Mouse (Mus musculus): ENCODE measurements at regions not wholly inside any gene's neighbourhood (a gene's known extent, or its start where the extent isn't known, plus 50 kb on each side); places are given as distances from the start of the nearest gene placed in this dataset.

DNA sequence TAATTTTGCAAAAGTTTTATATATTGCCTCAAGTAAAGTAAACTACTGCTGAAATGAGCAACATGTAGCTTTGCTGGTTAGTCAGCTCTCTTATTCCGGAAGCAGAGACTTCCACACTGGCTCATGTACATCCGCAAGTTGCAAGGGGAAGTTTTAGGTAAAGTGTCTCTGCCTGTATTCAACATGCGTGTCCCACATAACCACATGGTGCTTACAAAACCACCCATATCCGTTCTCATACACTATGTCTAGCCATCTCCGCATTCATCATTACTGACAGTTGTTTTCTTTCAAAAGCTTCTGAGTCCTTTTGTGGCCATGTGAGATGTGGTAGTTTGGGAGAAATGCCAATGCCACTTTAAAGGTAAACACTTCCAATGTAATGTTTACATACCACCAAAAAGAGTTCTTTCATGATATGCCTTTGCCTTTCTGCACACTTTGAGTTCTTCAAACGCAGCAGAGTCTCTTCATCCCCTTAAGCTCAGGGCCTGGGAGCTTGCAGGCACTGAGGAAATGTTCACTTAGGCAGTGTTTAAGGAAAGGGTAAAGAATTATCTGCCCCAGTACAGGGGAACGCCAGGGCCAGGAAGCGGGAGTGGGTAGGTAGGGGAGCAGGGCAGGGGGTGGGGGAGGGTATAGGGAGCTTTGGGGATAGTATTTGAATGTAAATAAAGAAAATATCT lies 81.5 kb upstream of the Rgs1 start:
- ATAC-seq (replicated peaks; ENCODE audit: insufficient number of reproducible peaks, low FRiP score, low TSS enrichment, poor library complexity, severe bottlenecking), result peak; percentile 98

DNA sequence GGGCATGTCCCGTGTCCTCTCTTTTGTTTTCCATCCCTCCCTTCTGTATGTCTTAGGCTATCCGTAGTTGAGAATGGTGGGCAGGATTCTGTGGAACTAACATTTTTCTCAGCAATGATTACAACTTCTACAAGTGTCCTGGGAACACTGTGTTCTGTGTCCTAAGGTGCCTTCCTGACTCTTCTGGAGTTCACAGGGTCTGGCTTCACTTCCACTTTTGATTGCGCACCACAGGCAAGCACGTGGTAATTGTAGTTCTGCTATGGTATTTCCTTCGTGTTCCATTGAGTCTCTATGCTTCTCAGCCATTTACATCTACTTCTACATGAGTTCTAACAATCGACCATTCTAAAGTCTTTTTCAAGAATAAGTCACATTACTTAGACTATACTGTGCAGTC lies 70.4 kb upstream of the Rgs1 start:
- peak; percentile 87 for ATAC-seq (replicated peaks; ENCODE audit: insufficient number of reproducible peaks, low FRiP score, low TSS enrichment, poor library complexity, severe bottlenecking)

DNA sequence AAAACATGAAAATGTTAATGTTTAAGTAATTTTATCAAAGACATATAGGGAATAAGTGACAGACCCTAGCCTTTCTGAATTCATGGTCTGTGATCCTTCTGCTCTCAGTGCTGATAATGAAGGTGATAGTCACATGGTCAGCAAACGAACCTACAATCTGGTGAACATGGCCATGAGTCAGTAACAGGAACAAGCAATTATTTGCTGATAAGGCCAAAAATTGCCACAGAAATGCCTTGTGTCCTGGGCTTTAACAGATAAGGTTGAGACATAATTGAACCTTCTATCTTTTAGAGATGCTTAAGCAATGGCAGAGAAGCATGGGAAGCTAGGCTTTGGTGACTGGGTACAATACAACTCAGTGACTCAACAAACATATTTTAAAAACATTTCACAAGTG lies 69.2 kb upstream of the Rgs1 start:
- ATAC-seq (replicated peaks; ENCODE audit: insufficient number of reproducible peaks, low FRiP score, low TSS enrichment, poor library complexity, severe bottlenecking), result peak; percentile 31; the same call in 1 of the 2 replicates

DNA sequence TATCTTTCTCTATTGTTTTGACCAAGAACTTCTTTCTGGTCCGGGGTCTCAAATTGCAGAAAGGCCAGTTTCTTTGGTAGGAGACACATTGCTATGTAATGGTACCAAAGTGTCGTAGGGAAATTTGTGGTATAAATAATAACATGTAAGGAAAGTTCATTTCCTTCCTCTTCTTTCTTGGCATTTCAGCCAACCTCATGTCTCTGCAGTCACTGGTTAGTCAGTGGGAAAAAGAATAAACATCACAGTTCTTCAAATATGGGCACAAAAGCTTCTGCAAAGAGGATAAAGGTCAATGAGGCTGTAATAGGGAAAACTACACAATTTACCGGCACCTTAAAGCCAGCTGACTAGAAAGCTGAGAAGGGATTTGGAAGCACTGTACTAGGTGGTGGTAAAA lies 68.5 kb upstream of the Rgs1 start:
- ATAC-seq (replicated peaks; ENCODE audit: insufficient number of reproducible peaks, low FRiP score, low TSS enrichment, poor library complexity, severe bottlenecking), result peak; percentile 65

DNA sequence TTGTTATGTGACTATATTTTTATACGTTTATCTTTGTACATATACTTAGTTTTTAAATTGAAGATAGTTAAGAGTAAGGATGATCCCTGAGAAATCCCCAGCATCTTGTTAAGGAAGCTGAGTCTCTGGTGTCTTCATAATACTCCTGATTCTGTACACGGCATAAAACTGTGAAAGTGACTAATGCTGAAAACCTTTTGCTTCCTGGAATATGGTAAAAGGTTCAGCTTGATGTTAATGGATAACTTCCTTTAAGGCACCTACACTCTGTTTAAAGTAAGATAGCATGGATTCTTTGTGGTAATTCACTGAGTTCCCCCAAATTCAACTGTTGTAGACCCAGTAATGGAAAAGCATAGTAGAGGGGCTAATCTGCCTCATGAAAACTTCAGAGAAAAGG lies 67.2 kb upstream of the Rgs1 start:
- ATAC-seq (replicated peaks; ENCODE audit: insufficient number of reproducible peaks, low FRiP score, low TSS enrichment, poor library complexity, severe bottlenecking), result no peak

DNA sequence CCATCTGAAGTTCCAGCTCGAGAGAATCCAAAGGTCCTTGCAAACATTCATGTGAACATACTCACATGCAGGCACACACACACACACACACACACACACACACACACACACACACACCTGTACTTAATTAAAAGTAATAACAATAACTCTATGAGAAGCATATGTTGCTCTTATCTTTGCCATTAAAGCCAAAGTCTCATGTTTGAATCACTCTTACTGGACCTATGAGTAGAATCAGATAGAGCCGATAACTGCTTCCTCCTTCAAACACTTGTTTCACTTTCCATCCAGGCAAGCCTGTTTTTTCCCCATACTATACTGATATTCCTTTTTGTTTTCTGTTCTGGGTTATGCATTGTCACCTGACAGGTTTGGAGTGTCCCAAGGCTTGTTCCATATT lies 65.3 kb upstream of the Rgs1 start:
- no peak for ATAC-seq (replicated peaks; ENCODE audit: insufficient number of reproducible peaks, low FRiP score, low TSS enrichment, poor library complexity, severe bottlenecking)

DNA sequence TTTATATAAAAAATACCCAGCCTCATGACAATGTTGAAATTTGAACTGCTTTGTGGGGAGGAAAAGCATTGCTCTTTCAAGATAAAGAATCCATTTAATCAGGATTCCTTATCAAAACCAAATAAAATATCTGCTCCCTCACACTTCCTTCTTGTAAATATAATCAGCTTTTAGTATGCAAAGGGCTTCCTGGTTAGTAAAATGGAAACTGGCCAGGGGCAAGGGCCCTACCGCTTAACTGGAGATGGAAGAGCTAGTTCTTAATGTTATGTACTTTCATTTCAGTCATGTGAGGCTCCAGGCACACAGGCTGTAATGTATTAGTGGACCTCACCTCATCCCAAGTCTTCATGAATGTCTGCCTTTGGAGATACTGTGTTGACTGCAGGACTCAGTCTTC lies 64.3 kb upstream of the Rgs1 start:
- no peak for ATAC-seq (replicated peaks; ENCODE audit: insufficient number of reproducible peaks, low FRiP score, low TSS enrichment, poor library complexity, severe bottlenecking)

DNA sequence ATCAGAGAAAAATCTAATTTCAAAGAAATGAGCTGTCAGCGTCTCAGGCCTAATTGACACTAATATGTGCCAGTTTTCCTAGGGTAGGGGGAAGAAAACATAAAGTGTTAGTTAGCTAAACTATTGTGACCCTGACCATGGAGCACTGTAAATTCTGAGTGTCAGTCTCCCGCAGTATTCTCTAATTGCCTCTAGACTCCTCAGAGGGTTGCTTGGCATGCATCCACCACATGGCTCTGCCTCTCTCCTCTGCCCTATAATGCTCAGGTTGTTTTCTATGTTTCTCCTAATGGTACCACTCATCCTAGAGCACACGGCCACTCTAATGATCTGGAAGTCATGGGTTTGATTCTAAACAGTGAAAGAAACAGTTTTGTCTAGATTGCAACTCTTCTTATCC lies 60.9 kb upstream of the Rgs1 start:
- no peak for ATAC-seq (replicated peaks; ENCODE audit: insufficient number of reproducible peaks, low FRiP score, low TSS enrichment, poor library complexity, severe bottlenecking)

DNA sequence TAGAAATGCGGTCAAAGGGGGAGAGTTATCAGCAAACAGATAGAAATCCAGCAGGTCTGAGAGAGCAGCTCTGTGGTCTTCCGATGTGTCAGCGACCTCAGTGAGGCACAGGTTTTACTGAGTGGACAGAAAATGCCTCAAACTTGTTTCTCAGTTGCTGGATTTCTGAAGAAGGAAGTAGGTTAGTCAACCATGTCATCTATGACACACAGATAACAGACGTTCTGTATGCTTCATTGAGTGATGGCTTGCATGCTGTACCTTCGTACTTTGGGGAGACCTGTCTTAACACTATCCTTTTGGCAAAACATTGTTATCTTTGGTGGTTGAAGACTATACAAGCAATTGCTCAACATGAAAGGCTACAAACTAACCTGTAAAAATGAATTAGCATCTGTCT lies 59.3 kb upstream of the Rgs1 start:
- ATAC-seq (replicated peaks; ENCODE audit: insufficient number of reproducible peaks, low FRiP score, low TSS enrichment, poor library complexity, severe bottlenecking), result peak; percentile 59

DNA sequence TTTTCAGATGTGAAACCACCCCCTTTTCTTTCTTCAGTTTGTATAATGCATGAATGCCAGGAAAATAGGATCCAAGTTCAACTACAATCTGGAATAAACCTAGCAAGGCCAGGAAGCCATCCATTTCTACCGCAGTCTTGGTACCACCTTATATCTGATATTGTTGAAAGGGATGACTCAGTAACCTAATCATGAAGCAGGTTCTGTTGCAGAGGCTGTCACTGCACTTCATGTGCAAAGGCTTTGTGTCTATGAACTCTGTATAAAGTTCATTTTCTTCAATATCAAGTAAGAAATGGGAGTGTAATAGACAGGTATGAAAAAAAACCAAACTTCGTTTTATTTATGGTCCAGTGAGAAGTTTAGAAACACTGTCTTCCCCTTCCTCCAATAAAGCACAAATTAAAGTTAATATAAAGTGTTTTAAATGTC lies 58.8 kb upstream of the Rgs1 start:
- no peak for ATAC-seq (replicated peaks; ENCODE audit: insufficient number of reproducible peaks, low FRiP score, low TSS enrichment, poor library complexity, severe bottlenecking)

DNA sequence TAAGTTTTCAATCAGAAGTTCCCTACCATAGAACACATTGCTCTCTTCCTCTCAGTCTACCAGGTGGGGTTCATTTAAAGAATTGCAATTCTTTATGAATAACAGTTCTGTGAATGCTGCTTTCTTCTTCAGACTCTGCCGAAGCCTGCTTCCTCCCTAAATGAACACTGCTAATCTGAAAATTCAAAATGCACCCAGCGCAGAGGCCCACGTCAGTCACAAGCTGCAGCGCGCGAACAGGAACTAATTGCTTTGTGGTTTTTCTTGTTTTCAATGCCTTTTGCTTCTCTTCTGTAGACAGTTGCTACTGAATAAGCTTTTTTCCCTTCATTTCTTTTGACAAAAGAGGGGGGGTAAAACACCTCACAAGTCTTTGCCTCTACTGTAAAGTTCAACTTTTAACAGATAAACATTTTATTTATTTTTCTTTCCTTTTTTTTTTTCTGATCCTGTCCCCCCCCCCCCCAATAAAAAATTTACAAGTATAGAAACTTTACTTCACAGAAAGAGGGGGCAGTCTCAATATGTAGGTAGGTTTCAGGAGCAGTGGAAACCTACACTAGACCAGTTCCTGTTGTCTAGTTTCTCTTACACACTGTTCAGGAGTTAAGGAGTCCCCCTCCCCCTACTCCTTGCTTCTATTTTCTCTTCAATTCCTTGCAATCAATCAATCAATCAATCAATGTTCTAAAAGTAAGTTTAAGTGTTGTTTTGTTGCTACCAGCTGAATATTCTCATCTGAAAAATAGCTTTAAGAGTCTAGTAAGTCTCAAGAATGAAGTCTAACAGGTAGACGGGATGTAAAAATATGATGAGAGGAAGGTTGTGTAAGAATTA lies 58.2 kb upstream of the Rgs1 start:
- peak; percentile 67 for ATAC-seq (replicated peaks; ENCODE audit: insufficient number of reproducible peaks, low FRiP score, low TSS enrichment, poor library complexity, severe bottlenecking)

DNA sequence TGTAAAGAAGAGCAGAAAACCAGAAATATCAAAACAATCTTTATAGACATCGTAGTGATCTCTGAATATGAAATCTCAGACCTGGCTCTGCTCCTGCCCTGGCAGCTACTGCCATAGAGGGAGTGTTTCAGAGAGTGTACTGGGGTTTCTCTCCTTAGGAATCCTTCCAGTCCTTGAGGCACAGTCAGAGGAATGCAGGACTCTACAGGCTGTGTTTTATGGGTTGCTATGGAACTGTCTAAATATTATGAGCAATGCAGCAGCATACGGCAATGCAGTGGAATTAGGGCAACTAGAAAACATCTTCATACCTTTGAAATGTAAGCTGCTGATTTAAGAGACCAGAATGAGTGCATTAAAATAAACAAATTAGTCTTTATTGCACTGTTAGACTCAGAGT lies 57.2 kb upstream of the Rgs1 start:
- no peak for ATAC-seq (replicated peaks; ENCODE audit: insufficient number of reproducible peaks, low FRiP score, low TSS enrichment, poor library complexity, severe bottlenecking)

DNA sequence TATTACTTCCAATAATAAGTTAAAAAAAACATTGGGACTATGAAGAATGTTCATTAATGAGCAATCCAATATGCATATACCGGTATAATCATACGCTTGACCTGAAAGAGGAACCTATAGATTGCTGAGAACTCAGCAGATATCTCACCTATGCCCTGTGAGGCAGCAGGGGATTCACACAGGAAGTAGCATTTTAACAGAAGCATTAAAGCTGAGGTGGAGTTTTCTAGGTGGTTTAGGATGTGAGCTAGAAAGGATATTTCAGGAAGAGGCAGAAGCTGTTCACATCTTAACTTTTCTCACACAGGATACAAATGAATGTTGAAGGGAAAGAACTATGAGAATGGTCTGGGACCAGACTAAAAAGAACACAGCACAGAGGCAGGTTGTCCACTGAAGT lies 51.6 kb upstream of the Rgs1 start:
- 0 out of 2 replicates have a peak, but pooled peaks have one; percentile 43 for ATAC-seq (replicated peaks; ENCODE audit: insufficient number of reproducible peaks, low FRiP score, low TSS enrichment, poor library complexity, severe bottlenecking)
